In the genomic region with DNA sequence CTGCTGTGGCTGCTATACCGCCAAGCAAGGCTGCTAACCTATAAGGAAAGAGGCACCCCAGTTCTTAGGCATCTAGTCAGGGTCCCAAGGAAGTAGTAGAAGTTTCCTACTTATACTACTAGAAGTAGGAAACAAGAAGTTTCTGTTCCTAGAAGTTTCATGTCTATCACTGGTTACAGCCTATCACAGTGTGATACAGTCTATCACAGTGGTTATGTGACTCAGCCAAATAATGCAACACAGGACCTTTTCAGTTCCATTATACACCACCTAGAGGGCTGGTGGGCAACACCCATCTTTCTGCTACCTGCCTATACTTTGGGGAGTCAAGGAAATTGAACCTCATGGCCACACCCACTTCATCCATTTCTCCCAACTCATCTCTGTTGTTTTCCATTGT, we compare ENCODE assay signal across 15 mouse cellular contexts.
"Had no signal": no experiment of that assay in that cellular context is flagged by ENCODE, and none has a peak within 500 bp of the region (broad histone marks: within the 10 kb centered on the region; RNA-seq: fewer than 3 reads in every experiment).

No protein-coding gene starts in this region.

- H3K9ac ChIP-seq: neural tube, embryonic 15.5 days; stomach, embryonic 15.5 days had no signal

- H3K4me1 ChIP-seq: neural tube, embryonic 15.5 days; stomach, embryonic 15.5 days had no signal

- H3K4me2 ChIP-seq: neural tube, embryonic 15.5 days; stomach, embryonic 15.5 days had no signal

- H3K9me3 ChIP-seq: neural tube, embryonic 15.5 days; stomach, embryonic 15.5 days had no signal

- H3K27ac ChIP-seq: neural tube, embryonic 15.5 days; stomach, embryonic 15.5 days; stomach, postnatal 0 days had no signal

- H3K4me3 ChIP-seq: neural tube, embryonic 15.5 days; stomach, embryonic 15.5 days had no signal

- H3K27me3 ChIP-seq: neural tube, embryonic 15.5 days; stomach, embryonic 15.5 days had no signal

- H3K36me3 ChIP-seq: neural tube, embryonic 15.5 days; stomach, embryonic 15.5 days had no signal

- DNase-seq: retina, postnatal 1 day; right cerebral cortex, adult 18-20 months; right cerebral cortex, postnatal 14 days; right cerebral cortex, postnatal 25 days; right cerebral cortex, postnatal 4 days; spleen, adult 18-20 months; thymus, adult 18-20 months; thymus, adult 2 months; thymus, postnatal 14 days; thymus, postnatal 25 days; thymus, postnatal 36 days; thymus, postnatal 4 days had no signal
